Mouse (Mus musculus) kidney, postnatal 0 days (tissue): ENCODE results near the gene 2410137M14Rik. TPM values are rescaled to one million over a fixed set of nuclear protein-coding genes. Genes with fewer than 3 reads are reported as not detected.
A peak's percentile ranks its signal among the peaks of the same experiment; 100 is the strongest.

Experiments
- ATAC-seq: fragments of 200-750 bp; cut with Nextera tagmentation; replicated peaks from 2 replicates; pipeline ENCODE4 v1.8.0; 2017; ENCODE audit warnings: low read depth, moderate number of reproducible peaks, moderate TSS enrichment, moderate library complexity; ENCODE audit not compliant: low FRiP score
- DNase-seq: peaks from one replicate; pipeline ENCODE4 v3.0.0-alpha.2; 2016; ENCODE audit warnings: low spot score
- H3K27ac ChIP-seq: fragments of 300-500 bp; sonication (generic); 2 replicates; pipeline ENCODE4 v1.5.1; 2014; ENCODE audit warnings: mild to moderate bottlenecking
- H3K27me3 ChIP-seq: fragments of 300-500 bp; sonication (generic); 2 replicates; pipeline ENCODE4 v1.6.1; 2014; ENCODE audit warnings: low read length, mixed read lengths; ENCODE audit not compliant: insufficient read depth
- H3K36me3 ChIP-seq: fragments of 300-500 bp; sonication (generic); 2 replicates; pipeline ENCODE4 v1.6.1; 2014; ENCODE audit warnings: low read length, mixed read lengths; ENCODE audit not compliant: insufficient read depth
- H3K4me1 ChIP-seq: fragments of 300-500 bp; sonication (generic); replicated peaks from 2 replicates; pipeline ENCODE4 v1.6.1; 2014; ENCODE audit warnings: antibody characterized with exemption, low read length, mixed read lengths; ENCODE audit not compliant: insufficient read depth
- H3K4me2 ChIP-seq: fragments of 300-500 bp; sonication (generic); 2 replicates; pipeline ENCODE4 v1.6.1; 2014; ENCODE audit warnings: mild to moderate bottlenecking, low read length, moderate library complexity, mixed read lengths
- H3K4me3 ChIP-seq: fragments of 300-500 bp; sonication (generic); replicated peaks from 2 replicates; pipeline ENCODE4 v1.5.1; 2014; ENCODE audit warnings: low read depth, low read length
- H3K9ac ChIP-seq: fragments of 300-500 bp; sonication (generic); 2 replicates; pipeline ENCODE4 v1.6.1; 2014; ENCODE audit warnings: low read depth, low read length
- H3K9me3 ChIP-seq: fragments of 300-500 bp; sonication (generic); replicated peaks from 2 replicates; pipeline ENCODE4 v1.6.1; 2016; ENCODE audit warnings: low read length, inconsistent platforms, mixed read lengths
- CTCF ChIP-seq: IDR thresholded peaks from 2 replicates; pipeline ENCODE4 v1.5.1; 2016; ENCODE audit warnings: antibody characterized with exemption, low read depth, mild to moderate bottlenecking, moderate library complexity
- WGBS: fragments of 180-500 bp; shearing (Covaris S2); extraction: QIAGEN DNeasy Blood & Tissue Kit; methylation state at CpG from one replicate; pipeline ENCODE4 v1.1.7; 2014; 5-methylcytosine and 5-hydroxymethylcytosine counted together
- polyA plus RNA-seq: library from polyadenylated mRNA; unstranded; fragments of >200 nt; fragmentation: Nextera tagmentation; extraction: Ambion mirVana; gene quantifications from 2 replicates; pipeline ENCODE4 v1.2.1, GENCODE M21; 2015

The 2410137M14Rik gene
- polyA plus RNA-seq, 1 experiment from 2014 or later, result not detected

DNA sequence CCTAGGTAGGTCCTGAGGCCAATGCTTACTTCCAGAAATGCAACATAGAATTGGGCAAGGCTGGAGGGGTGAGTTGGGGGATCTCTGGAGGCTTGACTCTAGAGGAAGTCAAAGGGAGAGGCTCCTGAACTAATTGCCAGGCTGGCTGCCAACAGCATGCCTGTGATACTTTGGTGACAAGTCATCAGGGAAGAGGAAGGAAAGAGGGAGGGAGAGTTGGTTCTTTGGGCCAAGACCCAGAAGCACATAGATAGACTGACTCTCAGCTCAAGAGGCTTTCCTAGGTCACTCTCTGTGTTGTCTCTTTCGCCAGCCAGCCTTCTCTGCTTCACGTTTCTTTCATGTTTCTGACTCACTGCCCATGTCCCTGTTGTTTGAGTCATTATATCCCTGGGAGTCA lies 49.2 kb downstream of the 2410137M14Rik start:
- Histone ChIP-seq H3K4me2 (no peak overlapping the region), H3K27me3 (no peaks in the 10 kb centered on the region), H3K4me3 (no peak overlapping the region), H3K4me1 (no peaks in the 10 kb centered on the region), H3K27ac (no peak overlapping the region), H3K9me3 (no peaks in the 10 kb centered on the region), H3K36me3 (no peaks in the 10 kb centered on the region), H3K9ac (no peak overlapping the region)
- WGBS, result 74% methylated on average over 2 of the region's 2 CpGs
- no peak for DNase-seq
- TF ChIP-seq CTCF, result no peak
- no peak for ATAC-seq

DNA sequence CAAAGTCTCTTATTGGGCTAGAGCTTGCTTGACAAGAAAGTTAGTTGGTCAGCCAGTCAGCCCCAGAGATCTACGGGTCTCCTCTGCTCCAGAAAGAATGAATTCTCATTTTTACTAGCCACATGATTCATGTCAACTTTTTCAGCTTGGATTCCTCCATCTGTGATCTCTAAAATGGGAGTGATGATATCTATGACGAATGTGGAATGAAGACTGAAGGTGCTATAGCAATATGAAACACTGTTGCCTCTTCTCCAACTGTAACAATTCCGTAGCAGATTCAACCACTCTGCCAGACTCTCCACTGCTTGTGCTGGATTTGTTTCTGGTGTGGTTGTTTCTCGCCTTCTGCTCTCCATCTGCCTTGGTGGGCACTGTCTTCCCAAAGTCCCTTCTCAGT lies 49.9 kb downstream of the 2410137M14Rik start:
- no peaks in the 10 kb centered on the region for H3K4me1 ChIP-seq
- H3K9ac ChIP-seq, result no peak overlapping the region
- no peak overlapping the region for H3K4me2 ChIP-seq
- no peaks in the 10 kb centered on the region for H3K9me3 ChIP-seq
- H3K27ac ChIP-seq, result no peak overlapping the region
- H3K27me3 ChIP-seq, result no peaks in the 10 kb centered on the region
- DNase-seq, result no peak
- 81% methylated on average over 4 of the region's 4 CpGs for WGBS
- ATAC-seq, result no peak
- no peak overlapping the region for H3K4me3 ChIP-seq
- TF ChIP-seq CTCF, result no peak
- no peaks in the 10 kb centered on the region for H3K36me3 ChIP-seq

GRCm38 (mm10) chr17:36930233-36930632 lies 50.8 kb downstream of the 2410137M14Rik start:
- H3K27ac ChIP-seq, result no peak overlapping the region
- H3K4me1 ChIP-seq, result no peaks in the 10 kb centered on the region
- H3K4me2 ChIP-seq, result no peak overlapping the region
- WGBS, result 28% methylated on average over 6 of the region's 6 CpGs
- no peak overlapping the region for H3K9ac ChIP-seq
- H3K27me3 ChIP-seq, result no peaks in the 10 kb centered on the region
- H3K9me3 ChIP-seq, result no peaks in the 10 kb centered on the region
- H3K4me3 ChIP-seq, result no peak overlapping the region
- TF ChIP-seq CTCF, result no peak
- DNase-seq (peak; percentile 47), ATAC-seq (no peak)
- H3K36me3 ChIP-seq, result no peaks in the 10 kb centered on the region

GRCm38 (mm10) chr17:36929236-36929932 lies 51.7 kb downstream of the 2410137M14Rik start:
- Histone ChIP-seq H3K4me2 (no peak overlapping the region), H3K9ac (no peak overlapping the region), H3K9me3 (no peaks in the 10 kb centered on the region), H3K36me3 (no peaks in the 10 kb centered on the region), H3K27ac (no peak overlapping the region), H3K4me3 (no peak overlapping the region), H3K27me3 (no peaks in the 10 kb centered on the region), H3K4me1 (no peaks in the 10 kb centered on the region)
- DNase-seq (no peak), ATAC-seq (no peak)
- no peak for TF ChIP-seq CTCF
- 71% methylated on average over 12 of the region's 12 CpGs for WGBS

Other genes starting within 250 kb of the 2410137M14Rik start
- gene H2-M10.5, start 208.3 kb downstream of the 2410137M14Rik start, polyA plus RNA-seq, result not detected in 2 replicates
- not detected in 2 replicates for gene H2-M10.6, start 169.1 kb downstream of the 2410137M14Rik start, polyA plus RNA-seq
- 33.2 and 33.6 TPM in 2 replicates for gene Trim26, start 144.1 kb downstream of the 2410137M14Rik start, polyA plus RNA-seq
- 0.08 TPM in 1 of 2 replicates, not detected in the other for gene Trim15, start 114.0 kb downstream of the 2410137M14Rik start, polyA plus RNA-seq
- 0.34 and 0.43 TPM in 2 replicates for gene Trim10, start 111.7 kb downstream of the 2410137M14Rik start, polyA plus RNA-seq
- gene Trim40, start 91.1 kb downstream of the 2410137M14Rik start, polyA plus RNA-seq, result not detected in 2 replicates
- not detected in 2 replicates for gene Trim31, start 83.1 kb downstream of the 2410137M14Rik start, polyA plus RNA-seq
- 0.34 and 0.46 TPM in 2 replicates for gene Rnf39, start 38.3 kb downstream of the 2410137M14Rik start, polyA plus RNA-seq
- gene Ppp1r11, start 29.5 kb downstream of the 2410137M14Rik start, polyA plus RNA-seq, result 105 and 110 TPM in 2 replicates
- gene Znrd1, start 22.7 kb downstream of the 2410137M14Rik start, polyA plus RNA-seq, result 83.6 and 87.6 TPM in 2 replicates
- 6.0 and 7.2 TPM in 2 replicates for gene Znrd1as, start 22.6 kb downstream of the 2410137M14Rik start, polyA plus RNA-seq
- 0.05 and 0.08 TPM in 2 replicates for gene H2-M5, start 8.3 kb upstream of the 2410137M14Rik start, polyA plus RNA-seq
- gene Zfp57, start 19.9 kb upstream of the 2410137M14Rik start, polyA plus RNA-seq, result 28.2 and 32.6 TPM in 2 replicates
- gene Mog, start 42.2 kb upstream of the 2410137M14Rik start, polyA plus RNA-seq, result not detected in 2 replicates
- 5.2 and 6.1 TPM in 2 replicates for gene Gabbr1, start 64.7 kb upstream of the 2410137M14Rik start, polyA plus RNA-seq
- not detected in 2 replicates for gene Olfr90, start 107.3 kb upstream of the 2410137M14Rik start, polyA plus RNA-seq
- not detected in 2 replicates for gene Olfr91, start 117.0 kb upstream of the 2410137M14Rik start, polyA plus RNA-seq
- gene Olfr92, start 138.9 kb upstream of the 2410137M14Rik start, polyA plus RNA-seq, result not detected in 2 replicates
- not detected in 2 replicates for gene Olfr93, start 180.3 kb upstream of the 2410137M14Rik start, polyA plus RNA-seq
- gene Ubd, start 212.7 kb upstream of the 2410137M14Rik start, polyA plus RNA-seq, result not detected in 2 replicates
- gene Olfr94, start 219.8 kb upstream of the 2410137M14Rik start, polyA plus RNA-seq, result not detected in 2 replicates
- not detected in 2 replicates for gene Olfr95, start 231.9 kb upstream of the 2410137M14Rik start, polyA plus RNA-seq
- not detected in 2 replicates for gene Olfr96, start 238.9 kb upstream of the 2410137M14Rik start, polyA plus RNA-seq